Mouse (Mus musculus) erythroblast, adult 5-6 weeks (primary cell): ENCODE results near the gene Mtfp1. TPM values are rescaled to one million over a fixed set of nuclear protein-coding genes. Genes with fewer than 3 reads are reported as not detected.

Experiments used
- total RNA-seq, 2 experiments: library from RNA; stranded (forward) in 1 of 2; stranded (reverse) in 1 of 2; fragments of 150-400 nt in 1 of 2; fragments of 200-764, 138-1000 nt in 1 of 2; gene quantifications; 2 replicates each; pipeline versions ENCODE4 v1.2.3 to v1.2.4; 2015 to 2017; ENCODE audit warnings: low replicate concordance in 2 of 2

The Mtfp1 gene
- total RNA-seq, 2 experiments from 2014 or later, result 1.9 to 3.7 TPM

Other genes starting within 250 kb of the Mtfp1 start
- gene Osbp2, start 231.5 kb downstream of the Mtfp1 start, total RNA-seq (2015; ENCODE audit: low replicate concordance), result not detected in 2 replicates
- not detected in 2 replicates for gene Osbp2, start 231.5 kb downstream of the Mtfp1 start, total RNA-seq (2017; ENCODE audit: low replicate concordance)
- gene 4921536K21Rik, start 200.3 kb downstream of the Mtfp1 start, total RNA-seq (2015; ENCODE audit: low replicate concordance), result not detected in 2 replicates
- not detected in 2 replicates for gene 4921536K21Rik, start 200.3 kb downstream of the Mtfp1 start, total RNA-seq (2017; ENCODE audit: low replicate concordance)
- gene Dusp18, start 200.2 kb downstream of the Mtfp1 start, total RNA-seq (2015; ENCODE audit: low replicate concordance), result not detected in 2 replicates
- gene Dusp18, start 200.2 kb downstream of the Mtfp1 start, total RNA-seq (2017; ENCODE audit: low replicate concordance), result 0.09 TPM in 1 of 2 replicates, not detected in the other
- gene Slc35e4, start 180.8 kb downstream of the Mtfp1 start, total RNA-seq (2015; ENCODE audit: low replicate concordance), result 0.38 and 0.63 TPM in 2 replicates
- not detected in 2 replicates for gene Slc35e4, start 180.8 kb downstream of the Mtfp1 start, total RNA-seq (2017; ENCODE audit: low replicate concordance)
- 33.4 and 50.3 TPM in 2 replicates for gene Tcn2, start 163.3 kb downstream of the Mtfp1 start, total RNA-seq (2015; ENCODE audit: low replicate concordance)
- 12.0 and 20.8 TPM in 2 replicates for gene Tcn2, start 163.3 kb downstream of the Mtfp1 start, total RNA-seq (2017; ENCODE audit: low replicate concordance)
- gene Pes1, start 131.5 kb downstream of the Mtfp1 start, total RNA-seq (2015; ENCODE audit: low replicate concordance), result 11.3 and 15.0 TPM in 2 replicates
- gene Pes1, start 131.5 kb downstream of the Mtfp1 start, total RNA-seq (2017; ENCODE audit: low replicate concordance), result 19.0 and 20.4 TPM in 2 replicates
- gene 4930556J24Rik, start 118.7 kb downstream of the Mtfp1 start, total RNA-seq (2015; ENCODE audit: low replicate concordance), result not detected in 2 replicates
- not detected in 2 replicates for gene 4930556J24Rik, start 118.7 kb downstream of the Mtfp1 start, total RNA-seq (2017; ENCODE audit: low replicate concordance)
- not detected in 2 replicates for gene Gal3st1, start 111.8 kb downstream of the Mtfp1 start, total RNA-seq (2015; ENCODE audit: low replicate concordance)
- gene Gal3st1, start 111.8 kb downstream of the Mtfp1 start, total RNA-seq (2017; ENCODE audit: low replicate concordance), result not detected in 2 replicates
- not detected in 2 replicates for gene Sec14l4, start 64.0 kb downstream of the Mtfp1 start, total RNA-seq (2015; ENCODE audit: low replicate concordance)
- not detected in 2 replicates for gene Sec14l4, start 64.0 kb downstream of the Mtfp1 start, total RNA-seq (2017; ENCODE audit: low replicate concordance)
- gene Sec14l3, start 30.6 kb downstream of the Mtfp1 start, total RNA-seq (2015; ENCODE audit: low replicate concordance), result not detected in 2 replicates
- gene Sec14l3, start 30.6 kb downstream of the Mtfp1 start, total RNA-seq (2017; ENCODE audit: low replicate concordance), result not detected in 2 replicates
- gene Sec14l2, start 28.0 kb upstream of the Mtfp1 start, total RNA-seq (2015; ENCODE audit: low replicate concordance), result 1.5 and 7.7 TPM in 2 replicates
- 2.5 and 9.9 TPM in 2 replicates for gene Sec14l2, start 28.0 kb upstream of the Mtfp1 start, total RNA-seq (2017; ENCODE audit: low replicate concordance)
- gene Rnf215, start 39.8 kb upstream of the Mtfp1 start, total RNA-seq (2015; ENCODE audit: low replicate concordance), result 1.5 and 2.5 TPM in 2 replicates
- 4.7 and 8.6 TPM in 2 replicates for gene Rnf215, start 39.8 kb upstream of the Mtfp1 start, total RNA-seq (2017; ENCODE audit: low replicate concordance)
- gene Ccdc157, start 64.8 kb upstream of the Mtfp1 start, total RNA-seq (2015; ENCODE audit: low replicate concordance), result 0.21 and 0.77 TPM in 2 replicates
- gene Ccdc157, start 64.8 kb upstream of the Mtfp1 start, total RNA-seq (2017; ENCODE audit: low replicate concordance), result 1.0 and 1.3 TPM in 2 replicates
- gene Sf3a1, start 64.9 kb upstream of the Mtfp1 start, total RNA-seq (2015; ENCODE audit: low replicate concordance), result 12.7 and 19.6 TPM in 2 replicates
- 10.8 and 18.4 TPM in 2 replicates for gene Sf3a1, start 64.9 kb upstream of the Mtfp1 start, total RNA-seq (2017; ENCODE audit: low replicate concordance)
- 1.7 and 3.5 TPM in 2 replicates for gene Tbc1d10a, start 91.3 kb upstream of the Mtfp1 start, total RNA-seq (2015; ENCODE audit: low replicate concordance)
- 0.42 and 1.4 TPM in 2 replicates for gene Tbc1d10a, start 91.3 kb upstream of the Mtfp1 start, total RNA-seq (2017; ENCODE audit: low replicate concordance)
- not detected in 2 replicates for gene Castor1, start 122.8 kb upstream of the Mtfp1 start, total RNA-seq (2015; ENCODE audit: low replicate concordance)
- gene Castor1, start 122.8 kb upstream of the Mtfp1 start, total RNA-seq (2017; ENCODE audit: low replicate concordance), result not detected in 2 replicates
- gene Osm, start 141.0 kb upstream of the Mtfp1 start, total RNA-seq (2015; ENCODE audit: low replicate concordance), result 2.1 and 4.4 TPM in 2 replicates
- 2.1 and 6.4 TPM in 2 replicates for gene Osm, start 141.0 kb upstream of the Mtfp1 start, total RNA-seq (2017; ENCODE audit: low replicate concordance)
- not detected in 2 replicates for gene Lif, start 162.1 kb upstream of the Mtfp1 start, total RNA-seq (2015; ENCODE audit: low replicate concordance)
- gene Lif, start 162.1 kb upstream of the Mtfp1 start, total RNA-seq (2017; ENCODE audit: low replicate concordance), result not detected in 2 replicates